Mouse (Mus musculus) G1E (cell line): ENCODE data around the gene Fam209. TPM values are rescaled to one million over a fixed set of nuclear protein-coding genes. Genes with fewer than 3 reads are reported as not detected.

Source experiments
- ATAC-seq: 2 replicates; pipeline ENCODE4 v1.8.0; 2016; ENCODE audit warnings: mild to moderate bottlenecking; ENCODE audit not compliant: insufficient number of reproducible peaks, poor library complexity, low FRiP score, severe bottlenecking; ENCODE audit errors: extremely low read depth
- DNase-seq: peaks from one replicate; pipeline ENCODE4 v3.0.0; 2012; ENCODE audit warnings: low spot score
- H3K27me3 ChIP-seq: 2 replicates; pipeline ENCODE4 v1.6.1; 2012; ENCODE audit warnings: mild to moderate bottlenecking, low read length, inconsistent platforms; ENCODE audit not compliant: insufficient read depth
- H3K36me3 ChIP-seq: replicated peaks from 2 replicates; pipeline ENCODE3; 2012; ENCODE audit warnings: mild to moderate bottlenecking, inconsistent platforms
- H3K4me1 ChIP-seq: 2 replicates; pipeline ENCODE4 v1.6.1; 2012; ENCODE audit warnings: low read depth, low read length, inconsistent platforms, mixed read lengths; ENCODE audit not compliant: insufficient read depth
- H3K4me3 ChIP-seq: 2 replicates; pipeline ENCODE4 v1.5.1; 2012; ENCODE audit warnings: low read depth, mild to moderate bottlenecking, inconsistent platforms, low read length, moderate library complexity, mixed read lengths
- H3K9me3 ChIP-seq: replicated peaks from 2 replicates; pipeline ENCODE4 v1.6.1; 2012; ENCODE audit warnings: inconsistent platforms
- CTCF ChIP-seq: IDR thresholded peaks from 2 replicates; pipeline ENCODE4 v1.5.1; 2012; ENCODE audit warnings: low read depth, low read length, inconsistent platforms, mixed read lengths
- GATA1 ChIP-seq: IDR thresholded peaks from 2 replicates; pipeline ENCODE4 v1.6.1; 2012; ENCODE audit warnings: borderline replicate concordance, low read length, inconsistent platforms, mixed read lengths
- GATA2 ChIP-seq: IDR thresholded peaks from 2 replicates; pipeline ENCODE4 v1.6.1; 2012; ENCODE audit warnings: low read depth, low read length, inconsistent platforms, borderline replicate concordance
- POLR2AphosphoS5 ChIP-seq: IDR thresholded peaks from 2 replicates; pipeline ENCODE4 v1.6.1; 2012; ENCODE audit warnings: low read depth, low read length, inconsistent platforms; ENCODE audit not compliant: insufficient replicate concordance
- TAL1 ChIP-seq: conservative IDR thresholded peaks from 2 replicates; pipeline ENCODE4 v1.6.1; 2012; ENCODE audit warnings: low read depth, low read length, inconsistent platforms, mixed read lengths
- polyA plus RNA-seq: library from polyadenylated mRNA; stranded (reverse); fragments of >175 nt; gene quantifications from 2 replicates; pipeline ENCODE4 v1.2.3, GENCODE M21; 2012
- total RNA-seq, 2 experiments: library from RNA; stranded (forward) in 1 of 2; stranded (reverse) in 1 of 2; fragments of 200-1000 nt in 1 of 2; fragments of >200 nt in 1 of 2; fragmentation: Nextera tagmentation in 1 of 2; gene quantifications; 2 replicates each; pipeline ENCODE4 v1.2.3; 2014 to 2017

Gene Fam209
- total RNA-seq (2014; fragmentation: Nextera tagmentation) (not detected in 2 replicates), total RNA-seq (2017) (0.17 TPM in 1 of 2 replicates, not detected in the other), polyA plus RNA-seq (not detected in 2 replicates)

- Histone ChIP-seq H3K9me3 (no peaks in the 10 kb centered on the region), H3K4me1 (peaks cover 2% of the 10 kb centered on the region; the same call in 1 of the 2 replicates), H3K36me3 (peaks cover 42% of the 10 kb centered on the region), H3K27me3 (peaks cover 3% of the 10 kb centered on the region; the same call in 1 of the 2 replicates), H3K4me3 (no peak within 1 kb of the TSS)
- DNase-seq: no peak
- no peak for TF ChIP-seq GATA1
- TF ChIP-seq POLR2AphosphoS5: no peak
- no peak for ATAC-seq
These were observed at the start of gene Fam209 for GRCm38 (mm10) chr2:172472318-172472717. Gene Fam209, plus strand, starts transcription at chr2:172472520.

DNA sequence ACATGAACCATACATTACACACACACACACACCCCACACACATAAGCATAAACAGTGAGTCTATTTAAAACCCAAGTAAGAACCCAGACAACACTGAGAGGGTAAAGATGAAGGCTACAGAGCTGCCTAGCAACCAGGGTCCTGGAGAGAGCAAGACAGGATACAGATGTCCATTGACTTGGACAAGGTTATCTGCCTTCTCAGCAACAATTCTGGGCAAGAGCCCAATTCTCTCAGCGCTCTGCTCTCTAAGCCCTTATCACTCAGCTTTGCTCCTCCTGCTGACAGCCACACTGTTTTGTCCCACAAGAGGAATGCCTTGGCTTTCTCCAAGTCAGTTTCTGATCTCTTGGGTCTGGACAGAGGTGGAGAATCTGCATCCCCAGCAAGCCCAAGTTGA, 41.7 kb upstream of the Fam209 start:
- no peak for ATAC-seq
- TF ChIP-seq GATA1 (no peak), GATA2 (no peak), POLR2AphosphoS5 (no peak), TAL1 (no peak), CTCF (no peak)
- Histone ChIP-seq H3K9me3 (no peaks in the 10 kb centered on the region), H3K36me3 (no peaks in the 10 kb centered on the region), H3K4me1 (no peaks in the 10 kb centered on the region), H3K4me3 (no peak overlapping the region), H3K27me3 (peaks cover 14% of the 10 kb centered on the region)
- DNase-seq: no peak

GRCm38 (mm10) chr2:172433746-172434145, 38.6 kb upstream of the Fam209 start:
- H3K9me3 ChIP-seq: no peaks in the 10 kb centered on the region
- no peak overlapping the region for H3K4me3 ChIP-seq
- peaks cover 14% of the 10 kb centered on the region for H3K27me3 ChIP-seq
- no peaks in the 10 kb centered on the region; the same call in 1 of the 2 replicates for H3K4me1 ChIP-seq
- ATAC-seq (no peak), DNase-seq (no peak)
- H3K36me3 ChIP-seq: no peaks in the 10 kb centered on the region
- TF ChIP-seq GATA1: no peak

- Histone ChIP-seq H3K9me3 (no peaks in the 10 kb centered on the region), H3K36me3 (peaks cover 11% of the 10 kb centered on the region), H3K27me3 (peaks cover 2% of the 10 kb centered on the region; the same call in 1 of the 2 replicates), H3K4me3 (no peak overlapping the region), H3K4me1 (peaks cover 20% of the 10 kb centered on the region)
- TF ChIP-seq GATA2 (no peak), TAL1 (no peak), GATA1 (no peak), CTCF (no peak), POLR2AphosphoS5 (no peak)
- ATAC-seq (no peak), DNase-seq (no peak)
These were observed 34.9 kb upstream of the Fam209 start for GRCm38 (mm10) chr2:172437371-172437952.

DNA sequence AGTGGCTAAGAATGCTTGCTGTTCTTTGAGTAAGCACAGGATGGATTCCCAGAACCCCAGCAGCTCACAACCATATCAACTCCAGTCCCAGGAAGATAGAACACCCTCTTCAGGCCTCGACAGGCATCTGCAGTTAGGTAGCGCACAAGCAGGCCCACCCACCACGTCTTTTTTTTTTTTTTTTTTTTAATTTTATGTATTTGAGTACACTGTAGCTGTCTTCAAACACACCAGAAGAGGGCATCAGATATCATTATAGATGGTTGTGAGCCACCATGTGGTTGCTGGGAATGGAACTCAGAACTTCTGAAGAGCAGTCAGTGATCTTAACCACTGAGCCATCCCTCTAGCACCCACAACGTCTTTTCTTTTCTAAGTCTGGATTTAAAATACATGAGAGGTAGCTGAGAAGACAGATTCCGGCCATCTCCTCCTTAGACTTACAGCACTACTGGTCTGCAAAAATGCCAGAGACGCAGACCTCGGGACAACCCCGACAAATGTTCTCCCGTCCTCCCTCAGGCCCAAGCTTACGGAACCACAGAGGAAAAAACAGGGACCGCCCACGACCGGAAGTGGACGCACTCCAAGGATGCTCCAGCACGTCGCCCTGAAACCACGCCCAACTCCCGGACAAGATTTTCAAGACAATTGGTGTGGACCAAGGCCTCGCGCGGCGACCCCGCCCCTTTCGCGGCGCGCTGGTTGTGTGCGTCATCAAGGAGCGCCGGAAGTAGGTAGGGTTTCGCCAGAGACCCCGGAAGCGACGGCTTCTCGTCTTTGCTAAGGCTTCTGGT, 32.3 kb upstream of the Fam209 start, which contains the start of gene Rtf2:
TSS of gene Rtf2 (plus strand) at position 714 of the 797 bp plus-strand sequence.
- no peak for TF ChIP-seq GATA1
- TF ChIP-seq POLR2AphosphoS5: no peak
- no peak for TF ChIP-seq CTCF
- TF ChIP-seq GATA2: no peak
- no peak for TF ChIP-seq TAL1
- DNase-seq: peak; percentile 98
- peak; percentile 98 for ATAC-seq

GRCm38 (mm10) chr2:172440640-172441005, 31.7 kb upstream of the Fam209 start:
- Histone ChIP-seq H3K36me3 (peaks cover 40% of the 10 kb centered on the region), H3K4me1 (peaks cover 22% of the 10 kb centered on the region), H3K9me3 (no peaks in the 10 kb centered on the region), H3K27me3 (no peaks in the 10 kb centered on the region), H3K4me3 (peak overlapping the region; percentile 82)
- no peak for TF ChIP-seq GATA2
- DNase-seq (no peak), ATAC-seq (no peak)

More for the DNA sequence above, 32.3 kb upstream of the Fam209 start, which contains the start of gene Rtf2:
- Histone ChIP-seq H3K4me1 (peaks cover 22% of the 10 kb centered on the region), H3K4me3 (peak within 1 kb of the TSS; percentile 82), H3K36me3 (peaks cover 35% of the 10 kb centered on the region), H3K27me3 (no peaks in the 10 kb centered on the region; the same call in 1 of the 2 replicates), H3K9me3 (no peaks in the 10 kb centered on the region)
